Mouse (Mus musculus) WW6 (cell line): ENCODE results near the gene Iqschfp.

Experiments used
- DNase-seq: peaks from one replicate; pipeline ENCODE4 v3.0.0-alpha.2; 2013; ENCODE audit warnings: low read depth, low spot score

Iqschfp gene

DNA sequence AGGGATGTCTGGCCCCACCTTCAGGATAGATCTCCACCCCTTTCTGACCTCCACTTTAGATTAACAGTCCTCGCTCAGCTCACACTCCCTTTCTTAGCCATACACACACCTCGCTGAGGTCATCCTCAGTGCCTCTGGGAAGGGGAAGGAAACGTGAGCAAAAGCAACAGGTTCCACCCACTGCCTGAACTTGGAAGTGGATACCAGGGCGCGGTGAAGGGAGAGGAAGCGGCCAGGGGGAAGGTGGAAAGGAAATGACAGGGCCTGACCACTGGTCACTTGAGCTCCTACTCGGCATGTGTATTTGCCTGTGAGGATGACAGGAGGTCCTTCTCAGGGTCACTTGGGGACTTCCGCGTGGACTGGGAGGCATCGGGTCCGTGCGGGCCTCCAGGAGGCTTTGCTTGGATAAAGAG lies 601.1 kb downstream of the Iqschfp start:
- peak; percentile 70 for DNase-seq

DNA sequence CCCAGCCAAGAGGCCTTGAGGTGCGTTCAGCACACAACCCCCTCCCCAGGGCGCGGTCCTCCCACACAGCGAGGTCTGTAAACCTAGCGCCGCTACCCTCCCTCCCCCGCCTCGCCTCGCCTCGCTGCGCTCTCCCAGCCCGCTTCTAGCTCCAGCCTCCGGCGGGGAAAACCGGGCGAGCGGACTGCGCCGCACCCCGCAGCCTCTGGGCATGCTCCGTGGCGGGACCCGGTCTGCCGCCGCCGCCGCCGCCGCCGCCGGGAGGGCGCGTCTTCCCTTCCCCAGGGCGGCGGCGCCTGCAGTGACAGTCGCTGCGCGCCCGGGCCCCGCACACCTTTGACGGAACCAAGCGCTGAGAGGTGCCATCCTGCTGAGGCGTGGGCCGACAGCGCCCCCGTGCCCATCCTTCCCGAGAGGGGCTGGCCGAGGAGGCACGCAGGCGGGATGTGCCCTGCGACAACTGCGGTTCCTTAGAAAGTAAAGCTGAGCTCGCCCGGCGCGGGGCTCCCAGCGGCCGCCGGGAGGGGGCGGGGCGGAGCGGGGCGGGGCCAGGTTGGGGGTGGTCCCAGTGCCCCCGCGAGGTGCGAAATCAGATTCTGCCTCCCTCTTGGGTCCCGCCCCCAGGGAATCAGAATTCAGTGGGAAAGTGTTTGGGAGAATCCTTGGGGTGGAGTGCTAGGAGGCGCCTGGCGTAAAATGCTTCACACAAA lies 601.7 kb downstream of the Iqschfp start:
- peak; percentile 77 for DNase-seq

DNA sequence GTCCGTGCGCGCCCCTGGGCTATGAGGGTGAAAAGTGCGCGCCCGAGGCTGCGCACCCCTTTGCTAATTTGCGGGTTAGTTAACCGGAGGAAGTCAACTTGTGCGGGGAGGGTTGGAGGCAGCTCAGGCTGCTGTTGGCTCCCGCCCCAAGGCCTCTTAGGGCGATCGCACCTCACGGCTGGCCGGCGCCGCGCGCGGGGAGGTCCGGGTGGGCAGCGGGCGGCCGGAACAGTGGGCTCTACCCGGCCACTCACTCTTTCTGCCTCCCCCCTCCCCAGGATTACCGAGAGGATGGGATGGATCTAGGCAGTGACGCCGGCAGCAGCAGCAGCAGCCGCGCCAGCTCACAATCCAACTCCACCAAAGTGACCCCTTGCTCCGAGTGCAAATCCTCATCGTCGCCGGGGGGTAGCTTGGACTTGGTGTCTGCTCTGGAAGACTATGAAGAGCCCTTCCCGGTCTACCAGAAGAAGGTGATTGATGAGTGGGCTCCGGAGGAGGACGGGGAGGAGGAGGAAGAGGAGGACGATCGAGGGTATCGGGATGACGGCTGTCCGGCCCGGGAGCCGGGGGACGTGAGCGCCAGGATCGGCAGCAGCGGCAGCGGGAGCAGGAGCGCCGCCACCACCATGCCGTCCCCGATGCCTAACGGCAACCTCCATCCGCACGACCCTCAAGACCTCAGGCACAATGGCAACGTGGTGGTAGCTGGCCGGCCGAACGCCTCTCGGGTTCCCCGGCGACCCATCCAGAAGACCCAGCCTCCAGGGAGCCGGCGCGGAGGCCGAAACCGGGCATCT lies 602.5 kb downstream of the Iqschfp start:
- no peak for DNase-seq

DNA sequence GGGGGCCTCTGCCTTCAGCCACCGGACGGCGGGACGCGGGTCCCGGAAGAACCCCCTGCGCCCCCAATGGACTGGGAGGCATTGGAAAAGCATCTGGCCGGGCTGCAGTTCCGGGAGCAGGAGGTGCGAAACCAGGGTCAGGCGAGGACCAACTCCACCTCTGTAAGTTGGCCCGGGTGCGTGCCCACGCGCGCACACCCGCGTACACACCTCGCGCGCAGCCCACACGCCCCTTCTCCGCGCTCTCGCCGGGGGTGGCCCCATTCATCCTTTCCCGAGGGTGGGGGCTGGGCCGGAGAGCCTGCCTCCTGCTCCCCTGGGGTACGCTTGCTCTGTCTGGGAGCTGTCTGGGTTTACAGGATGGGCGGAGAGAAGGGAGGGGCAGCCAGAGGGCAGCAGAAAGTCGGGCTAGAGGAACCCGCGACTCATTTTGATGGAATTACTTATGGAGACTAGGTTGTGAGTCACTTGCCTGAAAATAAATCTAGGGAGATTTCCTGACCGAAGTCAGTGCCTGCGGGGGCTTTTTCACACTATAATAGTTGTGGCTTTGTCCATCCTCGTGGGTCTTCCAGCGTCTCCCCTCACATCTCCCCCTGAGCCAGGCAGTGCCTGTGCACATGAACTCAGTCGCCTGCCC lies 603.2 kb downstream of the Iqschfp start:
- no peak for DNase-seq

DNA sequence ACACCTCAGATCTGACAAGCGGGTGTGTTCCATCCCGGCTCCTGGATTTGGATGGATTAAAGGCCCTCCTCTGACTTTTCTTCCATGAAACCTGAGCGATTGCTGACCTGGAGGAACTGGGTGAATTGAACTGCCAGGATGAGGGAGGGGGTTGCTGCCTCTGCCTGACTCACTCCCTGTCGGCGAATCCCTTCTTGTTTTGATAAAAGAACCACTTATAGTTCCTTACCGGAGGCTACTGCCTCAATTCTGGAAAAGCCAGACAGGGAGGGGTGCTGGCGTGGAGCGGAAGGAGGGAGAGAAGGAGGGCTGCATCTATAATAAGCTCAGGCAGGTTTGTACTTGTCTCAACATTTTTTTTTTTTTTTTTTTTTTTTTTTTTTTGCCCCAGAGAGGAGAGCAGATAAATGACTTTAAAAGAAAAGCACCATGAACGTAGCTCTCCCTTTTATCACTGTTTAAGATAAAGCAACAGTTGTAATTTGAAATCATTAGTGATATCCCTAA lies 603.8 kb downstream of the Iqschfp start:
- DNase-seq: no peak

DNA sequence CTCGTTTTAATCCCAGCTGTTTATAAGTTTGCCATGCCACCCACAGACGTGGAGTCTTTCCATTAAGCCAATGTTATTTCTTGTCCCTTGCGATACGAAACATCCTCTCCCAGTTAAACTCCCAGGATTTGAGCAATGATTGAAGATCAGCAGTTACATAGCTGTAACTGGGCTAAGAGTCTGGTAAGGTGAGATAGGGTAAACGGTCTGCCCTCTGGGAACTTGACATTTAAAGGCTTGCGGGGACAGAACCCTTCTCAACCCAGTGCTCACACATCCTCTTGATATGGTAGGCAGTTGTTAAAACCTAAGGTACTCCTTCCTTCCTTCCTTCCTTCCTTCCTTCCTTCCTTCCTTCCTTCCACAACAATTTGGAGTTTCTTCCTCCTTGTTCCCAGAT lies 604.5 kb downstream of the Iqschfp start:
- DNase-seq: no peak

DNA sequence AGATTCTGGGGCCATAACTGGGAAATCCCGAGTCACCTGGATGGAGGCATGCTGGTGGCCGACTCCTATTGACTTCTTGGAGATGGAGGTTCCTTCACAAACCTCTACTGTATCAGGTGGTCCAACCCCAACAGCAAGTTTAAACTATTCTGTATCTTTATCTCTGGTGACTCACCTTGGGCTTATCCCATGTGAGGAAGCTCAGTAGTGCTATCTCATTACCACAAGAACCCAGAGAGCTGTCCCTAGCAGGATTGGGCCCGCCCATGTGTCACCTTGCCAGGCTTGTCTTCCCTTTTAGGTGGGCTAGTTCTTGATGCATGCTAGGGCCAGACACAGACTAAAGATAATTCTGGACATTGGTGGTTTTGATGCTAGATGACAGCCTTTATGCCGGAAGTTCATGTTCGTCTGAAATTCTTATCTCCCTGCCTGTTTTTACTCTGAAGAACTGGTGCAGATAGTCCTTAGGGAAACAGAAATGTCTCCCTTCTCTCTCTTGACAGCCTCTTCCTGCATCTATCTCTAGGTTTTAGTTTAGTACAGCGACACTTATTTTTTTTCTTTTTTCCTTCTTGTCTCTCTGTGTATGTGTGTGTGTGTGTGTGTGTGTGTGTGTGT lies 607.6 kb downstream of the Iqschfp start:
- no peak for DNase-seq

DNA sequence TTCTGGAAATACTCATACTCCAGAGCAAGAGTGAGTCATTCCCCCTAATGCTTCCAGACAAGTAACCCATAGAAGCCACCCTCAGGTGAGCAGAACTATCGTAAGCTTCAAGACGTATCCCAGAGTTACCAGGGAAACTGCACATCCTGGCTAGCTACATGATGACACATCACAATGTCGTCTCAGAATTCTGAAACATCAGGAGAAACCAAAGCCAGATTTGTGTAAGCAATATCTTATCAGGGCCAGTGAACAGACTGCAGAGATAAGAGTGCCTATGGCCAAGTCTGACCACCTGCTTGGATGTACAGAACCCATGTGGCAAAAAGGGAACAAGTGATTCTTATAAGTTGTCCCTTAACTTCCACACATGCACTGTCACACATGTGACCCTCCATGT lies 612.8 kb downstream of the Iqschfp start:
- no peak for DNase-seq

DNA sequence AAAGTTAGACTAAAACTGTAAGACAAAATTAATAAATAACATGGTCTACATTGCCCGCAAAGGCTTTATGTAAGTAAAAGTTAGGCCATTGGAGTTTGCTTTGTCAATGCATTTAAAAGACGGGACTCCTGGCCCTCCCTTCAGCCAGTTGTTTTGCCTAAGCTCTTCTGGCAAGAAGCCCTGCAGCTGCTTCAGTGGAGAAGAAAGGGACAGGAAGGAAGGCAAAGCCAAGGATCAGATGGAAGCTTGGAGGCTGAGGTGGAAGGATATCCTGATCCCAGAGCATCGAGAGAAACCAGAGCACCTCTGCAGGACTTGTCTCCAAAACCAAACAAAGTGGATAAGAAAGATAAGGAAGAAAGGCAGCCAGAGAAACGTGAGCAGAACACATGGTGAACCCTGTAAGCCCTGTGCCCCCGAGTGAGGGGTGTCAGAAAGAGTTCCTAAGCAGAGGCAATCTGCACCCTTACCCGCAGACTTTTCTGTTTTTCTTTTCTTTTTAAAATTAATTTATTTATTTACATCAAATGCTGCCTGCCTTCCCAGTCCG lies 614.8 kb downstream of the Iqschfp start:
- DNase-seq: no peak

DNA sequence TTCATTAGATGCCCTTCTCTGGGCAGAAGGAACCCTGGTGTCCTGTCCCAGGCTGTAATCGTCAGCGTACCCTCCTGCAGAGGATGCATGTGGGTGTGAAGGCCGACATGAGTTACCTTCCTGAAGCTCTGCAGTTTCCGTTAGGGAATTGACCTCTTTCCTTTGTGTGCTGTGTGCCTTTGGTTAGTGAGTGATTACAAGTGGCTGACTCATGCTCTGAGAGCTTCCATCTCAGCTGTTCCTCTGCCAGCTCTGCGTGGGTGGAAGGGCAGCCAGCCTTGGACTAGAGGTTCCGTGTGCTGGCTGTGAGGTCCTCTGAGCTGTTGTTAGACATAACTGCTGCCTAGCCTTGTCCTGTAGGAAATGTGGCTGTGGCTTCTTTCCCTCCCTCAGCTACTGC lies 616.6 kb downstream of the Iqschfp start:
- no peak for DNase-seq

DNA sequence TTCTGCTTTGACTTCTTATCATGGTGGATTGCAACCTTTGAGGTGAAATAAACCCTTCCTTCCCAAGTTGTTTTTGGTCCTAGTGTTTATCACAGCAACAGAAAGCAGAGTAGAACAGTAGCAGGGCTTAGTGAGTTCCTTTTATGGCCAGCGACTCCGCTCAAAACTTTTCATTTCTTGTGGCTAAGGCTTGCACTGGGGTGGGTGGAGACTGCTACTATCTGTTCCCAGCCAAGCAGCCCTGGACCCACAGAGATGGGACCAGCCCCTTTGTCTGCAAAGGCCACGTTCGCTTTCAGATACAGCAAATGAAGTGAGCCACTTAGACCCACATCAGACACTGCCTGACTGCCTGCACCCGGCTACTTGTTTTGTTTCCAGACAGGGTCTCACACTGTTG lies 618.8 kb downstream of the Iqschfp start:
- no peak for DNase-seq

DNA sequence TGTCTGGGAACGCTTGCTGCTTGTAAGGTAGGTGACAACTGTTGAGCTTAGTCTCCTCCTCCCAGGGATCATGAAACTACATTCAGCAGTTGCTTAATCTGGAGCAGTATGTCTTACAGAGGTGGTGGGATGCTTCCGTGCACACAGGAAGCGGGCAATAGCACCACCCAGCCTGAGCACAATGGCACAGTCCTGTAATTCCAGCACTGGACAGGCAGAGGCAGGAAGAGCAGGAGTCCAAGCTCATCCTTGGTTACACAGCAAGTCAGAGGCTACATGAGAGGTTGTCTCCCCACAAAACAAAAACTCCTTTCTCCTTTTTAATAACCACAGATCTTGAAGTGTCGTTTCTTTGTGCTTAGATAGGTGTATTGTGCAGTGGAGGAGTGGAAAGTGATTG lies 619.7 kb downstream of the Iqschfp start:
- no peak for DNase-seq

DNA sequence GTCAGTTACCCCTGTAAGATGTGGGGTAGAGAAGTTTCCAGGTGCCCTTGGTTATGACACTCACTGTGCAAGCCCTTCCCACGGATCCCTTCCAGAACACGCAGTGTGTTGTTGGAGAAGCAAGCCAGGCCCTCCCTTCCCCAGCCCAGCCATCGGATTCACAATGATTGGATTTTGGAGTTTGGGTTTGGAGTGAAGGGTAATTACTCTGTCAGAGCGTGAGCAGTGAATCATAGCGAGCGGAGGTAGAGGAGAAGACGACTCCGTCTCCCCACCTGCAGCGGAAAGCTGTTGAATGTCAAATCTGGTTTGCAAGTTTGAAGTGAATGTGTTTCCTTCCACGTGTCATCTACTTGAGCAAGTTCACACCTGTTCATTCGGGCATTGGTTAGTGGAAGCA lies 620.3 kb downstream of the Iqschfp start:
- no peak for DNase-seq

DNA sequence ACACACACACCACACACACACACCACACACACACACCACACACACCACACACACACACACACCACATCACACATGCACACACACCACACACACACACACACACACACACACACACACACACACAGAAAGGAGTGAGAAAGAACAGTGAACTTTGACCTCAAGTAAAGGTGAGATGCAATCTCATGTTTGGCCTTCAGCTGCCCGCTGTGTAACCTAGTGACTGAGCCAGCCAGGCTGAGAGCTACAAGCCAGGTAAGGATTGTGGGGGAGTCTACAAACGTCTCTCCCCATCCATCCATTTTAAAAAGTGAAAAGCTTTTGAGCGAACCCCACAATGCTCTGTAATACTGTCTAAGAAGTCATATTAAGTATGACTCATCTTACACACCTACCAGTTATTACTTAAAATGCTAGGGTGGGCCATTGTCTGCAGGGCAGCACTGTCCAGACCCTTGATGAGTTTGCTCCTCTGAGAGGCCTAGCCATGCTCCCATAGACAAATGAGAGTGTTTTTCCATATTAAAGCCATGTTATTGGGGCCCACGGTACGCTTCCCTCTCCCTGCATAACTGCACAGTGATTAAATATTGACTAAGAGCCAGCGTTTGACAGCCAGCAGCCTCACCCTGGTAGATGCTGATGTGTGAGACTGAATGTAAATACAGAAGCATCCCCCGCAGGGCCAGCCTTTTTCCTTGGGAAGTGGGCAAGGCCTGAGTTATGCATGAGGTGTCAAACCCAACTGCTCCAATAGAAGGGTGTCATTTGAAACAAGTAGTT lies 621.5 kb downstream of the Iqschfp start:
- no peak for DNase-seq

DNA sequence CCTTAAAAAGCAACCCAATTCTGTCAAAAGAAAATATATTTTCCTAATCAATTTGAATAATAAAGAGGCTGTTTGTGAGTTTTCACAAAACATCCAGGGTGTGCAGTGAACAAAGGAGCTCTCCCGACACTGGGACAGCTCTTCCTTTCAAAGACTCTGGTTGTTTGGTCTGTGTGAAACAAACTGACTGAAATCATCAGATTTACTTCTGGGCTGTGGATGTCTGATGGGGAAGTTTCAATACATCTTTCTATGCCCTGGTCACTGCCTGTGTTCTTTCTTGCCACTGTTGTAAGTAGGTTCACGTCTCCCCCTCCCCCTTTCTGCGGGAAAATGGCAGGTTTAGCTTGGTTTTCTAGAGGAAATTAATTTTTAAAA lies 622.1 kb downstream of the Iqschfp start:
- DNase-seq: no peak

DNA sequence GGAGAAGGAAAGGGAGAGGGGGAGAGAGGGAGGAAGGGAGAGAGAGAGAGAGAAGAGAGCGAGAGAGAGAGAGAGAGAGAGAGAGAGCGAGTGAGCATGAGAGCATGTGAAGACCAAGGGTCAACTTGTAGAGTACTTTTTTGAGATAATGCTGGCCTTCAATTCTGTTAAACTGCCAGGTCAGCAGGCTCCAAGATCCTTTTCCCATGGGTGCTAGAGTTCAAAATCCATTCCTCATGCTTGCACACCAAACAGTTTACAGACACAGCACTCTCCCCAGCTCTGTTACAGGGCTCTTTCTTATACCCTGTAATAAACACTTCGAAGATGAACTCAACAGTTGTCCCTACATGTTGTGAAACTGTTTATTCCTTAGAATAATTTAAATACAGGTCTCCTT lies 622.7 kb downstream of the Iqschfp start:
- DNase-seq: no peak

DNA sequence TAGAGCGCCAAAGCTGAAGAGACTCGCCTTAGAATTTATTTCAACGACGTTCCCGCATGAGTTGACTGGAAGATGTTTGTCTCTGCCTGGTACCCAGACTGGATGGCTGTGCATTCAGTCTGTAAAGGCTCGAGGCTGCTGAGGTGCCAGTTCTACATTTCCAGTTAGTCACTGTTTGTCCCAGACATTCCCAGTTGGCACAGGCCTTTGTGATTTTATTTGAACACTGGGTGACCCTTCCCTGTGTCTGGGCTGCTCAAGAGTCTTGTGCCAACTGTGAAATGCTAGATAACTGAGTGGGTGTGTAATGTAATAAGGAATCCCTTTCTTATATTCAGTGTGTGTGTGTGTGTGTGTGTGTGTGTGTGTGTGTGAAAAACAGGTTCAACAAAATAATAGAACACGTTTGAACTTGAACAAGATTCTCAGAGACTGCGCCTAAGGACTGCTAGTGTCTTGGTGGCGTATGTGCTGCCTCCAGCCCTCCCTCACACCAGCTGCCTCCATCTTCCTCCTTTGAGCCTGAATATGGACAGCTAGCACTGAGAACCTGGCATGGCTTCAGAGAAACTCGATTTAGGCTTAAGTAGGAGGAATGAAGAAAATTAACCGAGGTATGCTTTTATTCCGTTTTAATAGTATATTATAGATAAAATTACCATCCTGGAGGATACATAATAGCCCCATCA lies 624.5 kb downstream of the Iqschfp start:
- DNase-seq: no peak

DNA sequence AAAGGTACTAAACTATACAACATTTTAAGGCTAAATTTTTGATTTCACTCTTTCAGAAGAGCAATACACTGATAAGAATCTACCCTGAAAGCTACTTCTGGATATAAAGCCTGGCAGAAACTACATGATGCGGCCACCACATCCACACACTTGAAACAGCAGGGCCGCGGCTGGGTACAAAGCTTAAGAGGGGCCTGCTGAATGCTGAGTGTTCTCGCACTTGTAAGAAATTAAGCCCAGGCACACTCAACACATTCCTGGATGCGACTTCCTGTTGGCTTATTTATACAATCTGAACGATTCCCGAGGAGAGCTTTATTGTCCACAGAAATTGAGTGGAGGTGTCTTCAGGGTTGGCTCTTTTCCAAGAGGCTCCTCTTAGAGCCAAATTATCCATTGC lies 625.2 kb downstream of the Iqschfp start:
- DNase-seq: no peak

DNA sequence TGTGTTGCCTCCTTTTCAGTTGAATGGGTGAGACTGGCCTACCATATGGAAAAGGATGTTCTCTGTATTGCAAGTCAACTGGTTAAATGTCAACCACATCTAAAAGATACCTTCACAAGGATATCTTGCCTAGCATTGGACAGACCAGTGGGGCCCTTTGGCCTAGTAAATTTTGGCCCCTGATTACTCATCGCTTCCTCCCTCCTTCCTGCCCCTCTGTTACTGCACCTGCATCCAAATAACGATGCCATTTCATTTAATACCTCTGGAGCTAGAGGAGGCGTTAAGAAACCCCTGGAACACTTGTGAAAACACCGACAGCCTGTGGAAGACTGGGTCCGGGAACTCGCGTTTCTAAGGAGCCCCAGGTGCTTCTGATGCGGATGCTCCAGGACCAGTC lies 626.0 kb downstream of the Iqschfp start:
- DNase-seq: no peak

DNA sequence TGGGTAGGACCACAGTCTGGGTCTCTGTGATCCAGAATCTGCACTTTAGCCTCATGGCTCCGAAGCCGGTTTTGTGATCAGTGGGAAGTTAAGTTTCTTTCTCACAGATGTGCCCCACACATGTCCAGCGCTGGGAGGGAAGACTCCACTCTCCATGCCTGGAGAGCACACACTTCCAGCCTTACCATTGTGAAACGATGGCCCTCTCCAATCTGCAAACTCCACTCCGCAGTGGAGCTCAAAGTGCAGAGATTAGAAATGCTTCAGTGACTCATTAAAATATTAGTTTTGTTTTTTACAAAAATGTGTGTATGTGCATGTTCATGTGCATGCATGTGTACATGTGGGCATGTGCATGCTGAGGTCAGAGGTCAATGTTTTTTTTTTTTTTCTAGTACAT lies 626.6 kb downstream of the Iqschfp start:
- no peak for DNase-seq
